Mouse (Mus musculus) lung, embryonic 15.5 days (tissue): ENCODE measurements around the gene Lmx1b. TPM values are rescaled to one million over a fixed set of nuclear protein-coding genes. Genes with fewer than 3 reads are reported as not detected.

Experiments used
- ATAC-seq: fragments of 200-750 bp; cut with Nextera tagmentation; 2 replicates; pipeline ENCODE4 v1.8.0; 2017; ENCODE audit warnings: moderate number of reproducible peaks, borderline replicate concordance; ENCODE audit not compliant: low FRiP score, low TSS enrichment; ENCODE audit errors: extremely low read depth
- H3K27ac ChIP-seq: fragments of 300-500 bp; sonication (generic); 2 replicates; pipeline ENCODE4 v1.5.1; 2015; ENCODE audit warnings: moderate library complexity, mild to moderate bottlenecking, inconsistent platforms
- H3K27me3 ChIP-seq: fragments of 300-500 bp; sonication (generic); 2 replicates; pipeline ENCODE4 v1.6.1; 2015; ENCODE audit warnings: inconsistent platforms
- H3K36me3 ChIP-seq: fragments of 300-500 bp; sonication (generic); 2 replicates; pipeline ENCODE4 v1.6.1; 2015; ENCODE audit warnings: inconsistent platforms
- H3K4me1 ChIP-seq: fragments of 300-500 bp; sonication (generic); 2 replicates; pipeline ENCODE4 v1.6.1; 2015; ENCODE audit warnings: inconsistent platforms
- H3K4me2 ChIP-seq: fragments of 300-500 bp; sonication (generic); 2 replicates; pipeline ENCODE4 v1.6.1; 2015; ENCODE audit warnings: inconsistent platforms, mild to moderate bottlenecking, moderate library complexity
- H3K4me3 ChIP-seq: fragments of 300-500 bp; sonication (generic); 2 replicates; pipeline ENCODE4 v1.5.1; 2015; ENCODE audit warnings: mild to moderate bottlenecking, inconsistent platforms
- H3K9ac ChIP-seq: fragments of 300-500 bp; sonication (generic); 2 replicates; pipeline ENCODE4 v1.6.1; 2015; ENCODE audit warnings: inconsistent platforms
- H3K9me3 ChIP-seq: fragments of 300-500 bp; sonication (generic); 2 replicates; pipeline ENCODE4 v1.6.1; 2016; ENCODE audit warnings: inconsistent platforms
- WGBS: fragments of 180-500 bp; shearing (Covaris S2); methylation state at CpG from one replicate; pipeline ENCODE4 v1.1.7; 2015; 5-methylcytosine and 5-hydroxymethylcytosine counted together
- polyA plus RNA-seq: library from polyadenylated mRNA; unstranded; fragments of >200 nt; fragmentation: Nextera tagmentation; extraction: Ambion mirVana; gene quantifications from 2 replicates; pipeline ENCODE4 v1.2.1, GENCODE M21; 2015

The Lmx1b gene
- 0.09 TPM in 1 of 2 replicates, not detected in the other for polyA plus RNA-seq

- no peak for ATAC-seq
- Histone ChIP-seq H3K27ac (no peak within 1 kb of the TSS), H3K4me2 (peak within 1 kb of the TSS; percentile 85), H3K4me3 (peak within 1 kb of the TSS; percentile 45), H3K4me1 (peaks cover 32% of the 10 kb centered on the region), H3K9ac (no peak within 1 kb of the TSS), H3K27me3 (peaks cover 100% of the 10 kb centered on the region), H3K9me3 (no peaks in the 10 kb centered on the region), H3K36me3 (no peaks in the 10 kb centered on the region)
- 3% methylated on average over 52 of the region's 53 CpGs for WGBS
Measured at GRCm38 (mm10) chr2:33640171-33640721, at the start of gene Lmx1b. TSS of gene Lmx1b (minus strand) at chr2:33640511.

GRCm38 (mm10) chr2:33689880-33690462 lies 49.7 kb upstream of the Lmx1b start:
- Histone ChIP-seq H3K9ac (no peak overlapping the region), H3K27me3 (peaks cover 7% of the 10 kb centered on the region), H3K9me3 (no peaks in the 10 kb centered on the region), H3K4me3 (no peak overlapping the region), H3K4me1 (no peaks in the 10 kb centered on the region), H3K36me3 (no peaks in the 10 kb centered on the region), H3K27ac (no peak overlapping the region), H3K4me2 (no peak overlapping the region)
- ATAC-seq: no peak
- 20% methylated on average over 9 of the region's 9 CpGs for WGBS

- Histone ChIP-seq H3K27ac (no peak overlapping the region), H3K9ac (no peak overlapping the region), H3K36me3 (no peaks in the 10 kb centered on the region), H3K27me3 (peaks cover 7% of the 10 kb centered on the region), H3K4me1 (no peaks in the 10 kb centered on the region), H3K9me3 (no peaks in the 10 kb centered on the region), H3K4me3 (no peak overlapping the region), H3K4me2 (no peak overlapping the region)
- WGBS: 43% methylated on average over 23 of the region's 23 CpGs
- no peak for ATAC-seq
Measured at GRCm38 (mm10) chr2:33689155-33689879, 49.0 kb upstream of the Lmx1b start.

GRCm38 (mm10) chr2:33683594-33683993 lies 43.3 kb upstream of the Lmx1b start:
- WGBS: 57% methylated on average over 4 of the region's 4 CpGs
- no peak for ATAC-seq
- peaks cover 7% of the 10 kb centered on the region; the same call in 1 of the 2 replicates for H3K27me3 ChIP-seq
- no peaks in the 10 kb centered on the region for H3K36me3 ChIP-seq
- H3K4me2 ChIP-seq: no peak overlapping the region
- H3K4me1 ChIP-seq: no peaks in the 10 kb centered on the region
- no peak overlapping the region for H3K9ac ChIP-seq
- no peaks in the 10 kb centered on the region for H3K9me3 ChIP-seq
- no peak overlapping the region for H3K27ac ChIP-seq
- H3K4me3 ChIP-seq: no peak overlapping the region

- 31% methylated on average over 6 of the region's 6 CpGs for WGBS
- no peak overlapping the region for H3K9ac ChIP-seq
- no peak overlapping the region for H3K4me2 ChIP-seq
- H3K27me3 ChIP-seq: peaks cover 7% of the 10 kb centered on the region; the same call in 1 of the 2 replicates
- no peak for ATAC-seq
- no peaks in the 10 kb centered on the region for H3K36me3 ChIP-seq
- H3K9me3 ChIP-seq: no peaks in the 10 kb centered on the region
- no peak overlapping the region for H3K27ac ChIP-seq
- H3K4me3 ChIP-seq: no peak overlapping the region
- H3K4me1 ChIP-seq: no peaks in the 10 kb centered on the region
Measured at GRCm38 (mm10) chr2:33683095-33683494, 42.8 kb upstream of the Lmx1b start.

GRCm38 (mm10) chr2:33682219-33682618 lies 41.9 kb upstream of the Lmx1b start:
- no peak for ATAC-seq
- Histone ChIP-seq H3K36me3 (no peaks in the 10 kb centered on the region), H3K9me3 (no peaks in the 10 kb centered on the region), H3K27ac (no peak overlapping the region), H3K4me2 (no peak overlapping the region), H3K4me3 (no peak overlapping the region), H3K27me3 (peaks cover 7% of the 10 kb centered on the region; the same call in 1 of the 2 replicates), H3K9ac (no peak overlapping the region), H3K4me1 (no peaks in the 10 kb centered on the region)
- WGBS: 4% methylated on average over 4 of the region's 4 CpGs

GRCm38 (mm10) chr2:33678950-33679654 lies 38.8 kb upstream of the Lmx1b start:
- WGBS: 77% methylated on average over 12 of the region's 12 CpGs
- H3K4me2 ChIP-seq: no peak overlapping the region

GRCm38 (mm10) chr2:33672701-33673472 lies 32.6 kb upstream of the Lmx1b start:
- H3K9ac ChIP-seq: no peak overlapping the region
- no peaks in the 10 kb centered on the region for H3K36me3 ChIP-seq
- H3K9me3 ChIP-seq: no peaks in the 10 kb centered on the region
- 62% methylated on average over 10 of the region's 10 CpGs for WGBS
- H3K4me3 ChIP-seq: no peak overlapping the region
- ATAC-seq: no peak
- H3K4me2 ChIP-seq: no peak overlapping the region
- H3K27ac ChIP-seq: no peak overlapping the region
- H3K4me1 ChIP-seq: no peaks in the 10 kb centered on the region
- H3K27me3 ChIP-seq: no peaks in the 10 kb centered on the region

More at GRCm38 (mm10) chr2:33678950-33679654, 38.8 kb upstream of the Lmx1b start:
- H3K36me3 ChIP-seq: no peaks in the 10 kb centered on the region
- no peak for ATAC-seq
- H3K4me1 ChIP-seq: no peaks in the 10 kb centered on the region
- H3K9ac ChIP-seq: no peak overlapping the region
- no peaks in the 10 kb centered on the region for H3K9me3 ChIP-seq
- peaks cover 7% of the 10 kb centered on the region; the same call in 1 of the 2 replicates for H3K27me3 ChIP-seq
- no peak overlapping the region for H3K4me3 ChIP-seq
- no peak overlapping the region for H3K27ac ChIP-seq

GRCm38 (mm10) chr2:33668741-33669140 lies 28.4 kb upstream of the Lmx1b start:
- Histone ChIP-seq H3K9ac (no peak overlapping the region), H3K4me1 (peaks cover 19% of the 10 kb centered on the region), H3K4me3 (no peak overlapping the region), H3K27ac (no peak overlapping the region), H3K36me3 (no peaks in the 10 kb centered on the region), H3K27me3 (peaks cover 5% of the 10 kb centered on the region; the same call in 1 of the 2 replicates), H3K4me2 (no peak overlapping the region), H3K9me3 (no peaks in the 10 kb centered on the region)
- ATAC-seq: no peak
- WGBS: 33% methylated on average over 6 of the region's 6 CpGs

- 12% methylated on average over 11 of the region's 11 CpGs for WGBS
- Histone ChIP-seq H3K9me3 (no peaks in the 10 kb centered on the region), H3K4me3 (no peak overlapping the region), H3K27me3 (peaks cover 5% of the 10 kb centered on the region; the same call in 1 of the 2 replicates), H3K4me1 (peaks cover 19% of the 10 kb centered on the region), H3K4me2 (no peak overlapping the region), H3K9ac (no peak overlapping the region), H3K36me3 (no peaks in the 10 kb centered on the region), H3K27ac (no peak overlapping the region)
- ATAC-seq: no peak
Measured at GRCm38 (mm10) chr2:33666388-33666945, 26.2 kb upstream of the Lmx1b start.
